Mouse (Mus musculus): Measurements from ENCODE around the gene Lrrk1.
A peak's percentile ranks its signal among the peaks of the same experiment; 100 is the strongest.

Gene Lrrk1

DNA sequence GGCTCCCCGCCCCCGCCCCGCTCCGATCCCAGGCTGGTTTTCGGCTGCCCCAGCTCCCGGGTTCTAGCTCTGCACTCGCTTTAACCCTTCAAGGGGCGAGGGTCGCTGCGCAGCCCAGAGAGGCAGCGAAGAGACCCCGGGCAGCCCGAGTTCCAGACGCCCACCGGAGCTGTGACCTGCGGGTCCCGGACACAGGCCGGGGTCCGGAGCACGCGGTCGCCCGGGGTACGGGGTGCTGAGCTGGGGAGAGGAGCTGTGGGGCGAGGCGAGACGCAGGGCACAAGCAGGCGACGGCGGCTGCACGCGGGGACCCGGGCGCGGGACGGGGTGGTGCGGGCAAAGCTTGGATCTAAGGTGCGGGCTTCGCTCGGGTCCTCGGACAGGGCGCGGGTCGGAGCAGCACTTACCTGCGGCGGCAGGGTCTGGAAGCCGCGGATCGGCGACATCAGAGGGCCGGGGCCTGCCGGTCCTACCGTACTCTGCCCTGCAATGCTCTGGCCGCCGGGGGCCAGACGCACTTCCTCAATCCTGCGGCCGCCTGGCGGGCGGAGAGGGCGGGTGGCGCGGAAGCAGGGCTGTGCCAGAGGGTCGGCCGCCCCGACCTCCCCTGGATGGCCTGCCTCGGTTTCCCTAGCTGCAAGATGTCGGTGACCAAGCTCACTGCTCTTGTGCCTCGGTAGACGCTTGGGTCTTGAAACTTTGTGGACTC lies at the start of gene Lrrk1:
TSS of gene Lrrk1 (minus strand) at position 538 of the 709 bp plus-strand sequence.
- peak; percentile 49 for DNase-seq (ENCODE audit: low read depth, low spot score)

GRCm38 (mm10) chr7:66434453-66434935 lies 46.3 kb upstream of the Lrrk1 start:
- peak; percentile 55 for DNase-seq (ENCODE audit: low read depth, low spot score)

- peak; percentile 70 for DNase-seq (ENCODE audit: low read depth, low spot score)
These were observed 39.4 kb upstream of the Lrrk1 start, which contains the start of gene Aldh1a3 for GRCm38 (mm10) chr7:66427437-66428161. Gene Aldh1a3, minus strand, starts transcription at chr7:66427517.

DNA sequence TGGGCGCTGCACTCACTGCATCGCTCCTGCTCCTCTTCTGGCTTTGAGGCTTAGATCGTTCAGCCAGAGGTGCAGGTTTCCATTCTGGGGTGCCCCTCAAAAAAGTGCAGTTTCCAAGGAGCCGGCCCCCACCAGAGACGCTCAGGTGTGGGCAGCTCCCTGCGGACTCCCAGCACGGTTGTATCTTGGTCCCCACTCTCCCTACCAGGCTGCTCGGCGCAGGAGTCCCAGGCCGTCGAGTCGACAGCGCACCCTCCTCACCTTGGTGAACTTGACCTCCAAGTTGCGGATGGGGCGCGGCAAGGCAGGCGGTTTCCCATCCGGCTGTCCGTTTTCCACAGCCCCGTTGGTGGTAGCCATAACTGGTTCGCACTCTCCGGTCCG lies 38.9 kb upstream of the Lrrk1 start:
- no peak for DNase-seq (ENCODE audit: low read depth, low spot score)

DNA sequence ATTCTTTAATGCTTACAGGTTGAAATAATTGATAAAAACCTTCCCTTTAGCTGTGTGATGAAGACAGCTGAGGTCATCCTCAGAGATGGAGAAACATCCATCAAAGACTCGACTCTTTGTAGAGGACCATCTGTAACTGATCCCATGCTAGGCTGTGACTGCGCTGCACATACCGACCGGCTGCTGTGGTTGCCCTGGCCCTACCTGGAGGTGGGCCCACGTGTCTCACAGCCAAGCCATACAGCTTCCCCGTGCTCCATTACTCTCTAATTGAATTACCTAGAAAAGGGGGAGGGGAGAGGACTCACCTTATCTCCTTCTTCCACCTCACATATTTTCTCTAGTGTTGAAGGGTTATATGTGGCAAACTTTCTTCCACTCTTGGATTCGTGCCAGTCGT lies 33.8 kb upstream of the Lrrk1 start:
- DNase-seq (ENCODE audit: low read depth, low spot score), result no peak

DNA sequence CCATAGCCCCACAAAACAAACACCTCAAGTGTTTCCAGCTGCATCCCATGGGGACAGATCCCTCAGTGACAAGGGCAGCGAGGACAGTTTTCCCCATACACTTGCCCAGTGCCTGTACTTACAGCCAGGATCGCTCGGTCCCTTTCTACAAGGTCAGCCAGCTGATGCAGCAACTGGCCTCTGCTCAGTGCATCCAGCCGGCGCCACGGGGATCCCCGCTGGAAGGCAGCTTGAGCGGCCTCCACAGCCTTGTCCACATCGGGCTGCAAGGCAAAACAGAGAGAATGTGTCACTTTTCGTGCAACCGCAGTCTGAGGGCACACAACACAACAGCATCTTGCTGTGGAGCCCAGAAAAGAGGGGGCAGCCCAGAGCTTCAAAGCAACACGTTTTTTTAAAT lies 30.8 kb upstream of the Lrrk1 start:
- DNase-seq (ENCODE audit: low read depth, low spot score), result no peak

GRCm38 (mm10) chr7:66416829-66417228 lies 28.7 kb upstream of the Lrrk1 start:
- no peak for DNase-seq (ENCODE audit: low read depth, low spot score)

DNA sequence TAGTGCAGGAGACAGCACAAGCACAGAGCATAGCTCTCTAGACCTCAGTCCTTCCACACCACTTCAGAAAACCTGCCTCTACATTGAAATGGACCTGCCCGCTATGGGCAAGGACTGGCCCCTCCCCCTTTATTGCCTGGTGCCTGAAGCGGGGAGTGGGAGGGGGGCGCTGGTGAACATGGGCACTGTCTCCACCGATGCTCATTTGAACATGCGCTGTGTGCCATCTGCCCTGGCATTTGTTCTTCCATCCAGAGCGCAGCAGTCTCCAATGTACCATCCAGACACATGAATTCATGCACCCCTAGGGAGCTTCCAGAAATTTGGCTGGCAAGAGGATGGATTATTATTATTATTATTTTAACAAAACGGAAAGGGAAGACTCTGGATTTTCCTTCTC lies 24.9 kb upstream of the Lrrk1 start:
- no peak for DNase-seq (ENCODE audit: low read depth, low spot score)

GRCm38 (mm10) chr7:66409433-66409832 lies 21.3 kb upstream of the Lrrk1 start:
- DNase-seq (ENCODE audit: low read depth, low spot score), result peak; percentile 60

GRCm38 (mm10) chr7:66406971-66407370 lies 18.8 kb upstream of the Lrrk1 start:
- no peak for DNase-seq (ENCODE audit: low read depth, low spot score)

- no peak for DNase-seq (ENCODE audit: low read depth, low spot score)
These were observed 18.0 kb upstream of the Lrrk1 start for GRCm38 (mm10) chr7:66405951-66406721.

- DNase-seq (ENCODE audit: low read depth, low spot score), result no peak
These were observed 17.4 kb upstream of the Lrrk1 start for GRCm38 (mm10) chr7:66405541-66405940.

DNA sequence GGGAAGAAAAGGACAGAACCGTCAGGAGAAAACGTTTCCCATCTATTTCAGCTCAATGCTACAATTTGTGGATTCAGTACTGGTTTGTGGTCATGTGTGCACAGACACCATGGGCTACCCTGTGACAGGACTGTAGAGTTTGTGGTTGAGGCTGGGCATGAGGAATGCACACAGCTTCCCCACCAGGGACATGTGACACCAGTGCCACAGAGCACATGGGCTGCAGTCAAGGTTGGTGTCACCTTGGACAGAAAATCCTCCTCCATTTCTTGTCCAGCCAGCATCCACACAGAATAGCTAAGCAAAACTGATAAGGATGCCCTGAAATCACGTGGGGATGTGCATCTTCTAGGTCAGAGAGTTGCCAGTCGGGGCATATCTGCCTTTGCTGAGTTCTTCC lies 16.7 kb upstream of the Lrrk1 start:
- DNase-seq (ENCODE audit: low read depth, low spot score), result no peak

- no peak for DNase-seq (ENCODE audit: low read depth, low spot score)
These were observed 16.0 kb upstream of the Lrrk1 start for GRCm38 (mm10) chr7:66404141-66404540.

DNA sequence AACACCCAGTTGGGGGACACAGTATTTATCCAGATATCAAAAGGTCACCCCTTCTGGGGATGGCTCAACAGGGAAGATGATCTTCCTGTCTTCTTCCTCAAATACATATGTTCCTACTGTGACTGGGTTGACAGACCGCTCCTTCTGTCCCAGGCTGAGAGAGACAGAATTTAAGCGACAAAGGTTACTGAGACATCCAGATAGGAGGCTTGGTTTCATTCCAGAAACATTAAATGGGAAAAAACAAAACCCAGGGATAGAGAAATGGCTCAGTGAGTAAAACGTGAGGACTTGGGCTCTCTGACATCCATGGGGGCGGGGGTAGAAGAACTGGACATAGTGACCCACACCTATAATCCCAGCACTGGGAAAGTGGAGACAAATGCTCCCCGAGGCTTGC lies 14.7 kb upstream of the Lrrk1 start:
- no peak for DNase-seq (ENCODE audit: low read depth, low spot score)

- no peak for DNase-seq (ENCODE audit: low read depth, low spot score)
These were observed 13.5 kb upstream of the Lrrk1 start for GRCm38 (mm10) chr7:66401605-66402004.

DNA sequence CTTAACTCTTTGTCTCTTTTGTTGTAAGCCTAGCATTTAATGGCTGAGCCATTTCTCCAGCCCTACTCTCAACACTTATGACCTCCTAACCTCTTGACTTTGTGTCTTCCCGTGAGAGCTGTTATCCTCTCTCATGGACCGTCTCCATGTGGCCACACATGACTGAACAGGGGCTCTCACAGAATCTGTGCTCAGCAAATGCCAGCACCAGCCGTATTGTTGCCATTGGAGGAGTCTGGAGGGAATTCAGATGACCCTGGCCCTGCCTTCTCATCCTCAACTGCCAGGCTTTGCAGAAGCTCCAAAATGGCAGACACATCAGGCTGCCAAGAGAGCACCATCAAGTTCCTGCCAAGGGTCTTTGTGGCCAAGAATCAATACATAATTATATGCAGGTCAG lies 9.1 kb upstream of the Lrrk1 start:
- DNase-seq (ENCODE audit: low read depth, low spot score), result no peak

DNA sequence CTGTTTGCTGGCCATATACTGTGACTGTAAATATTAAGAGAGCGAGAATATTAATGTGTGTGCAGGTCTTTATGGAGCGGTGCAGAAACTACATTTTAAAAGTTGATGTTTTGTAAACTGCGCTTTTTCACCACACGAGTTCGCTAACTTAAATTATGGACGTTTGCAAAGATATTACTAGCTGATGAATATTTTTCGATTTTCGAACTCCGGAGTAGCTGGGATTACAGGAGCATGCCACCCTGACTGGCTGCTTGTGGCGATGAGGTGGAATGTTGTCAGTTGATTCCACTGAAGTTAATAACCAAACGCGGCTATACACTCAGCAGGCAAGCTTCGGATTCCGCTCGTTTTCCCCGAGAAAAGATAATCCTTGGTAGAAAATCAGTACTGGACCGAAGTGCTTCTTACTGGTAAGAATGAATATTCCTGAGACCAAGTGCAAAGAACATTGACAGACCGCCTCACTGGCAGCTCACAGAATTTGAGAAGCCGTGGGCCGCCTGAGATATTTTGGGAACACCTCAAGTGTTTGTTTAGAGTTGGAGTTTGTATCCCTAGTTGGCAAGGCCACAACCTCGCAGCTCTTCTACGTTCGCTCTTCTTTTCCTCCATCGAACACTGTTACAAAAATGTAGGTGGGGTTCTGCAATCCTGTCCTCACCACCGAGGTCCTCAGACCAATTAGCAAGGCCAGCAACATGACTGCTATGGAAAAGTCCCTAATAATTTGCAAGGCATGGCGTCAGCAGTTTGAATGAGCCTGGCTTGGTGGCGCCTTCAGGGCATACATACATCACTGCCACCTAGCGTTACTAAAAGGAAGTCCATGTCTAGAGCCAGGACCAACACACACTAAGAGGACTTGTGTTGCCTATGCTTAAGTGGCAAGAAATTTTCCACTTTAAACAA lies 727 bp upstream of the Lrrk1 start:
- peak; percentile 72 for DNase-seq (ENCODE audit: low read depth, low spot score)

DNA sequence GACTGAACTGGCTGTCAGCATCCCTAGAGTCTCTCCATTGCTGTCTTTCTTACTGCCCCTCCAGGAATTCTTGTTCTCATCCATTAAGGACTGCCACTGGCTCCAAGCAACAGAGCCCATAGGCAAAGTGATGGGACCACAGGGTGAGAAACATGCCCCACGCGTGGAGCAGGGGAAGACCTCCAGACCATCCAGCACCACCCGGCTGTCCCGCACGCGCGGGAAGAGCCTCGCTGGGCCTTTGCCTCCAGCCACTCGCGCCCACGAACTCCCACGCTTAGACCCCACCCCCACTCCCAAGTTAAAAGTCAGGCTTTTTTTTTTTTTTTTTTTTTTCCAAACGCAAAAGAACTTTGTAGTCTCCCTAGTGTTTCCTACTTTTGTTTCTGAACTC lies 734 bp downstream of the Lrrk1 start:
- peak; percentile 42 for DNase-seq (ENCODE audit: low read depth, low spot score)

DNA sequence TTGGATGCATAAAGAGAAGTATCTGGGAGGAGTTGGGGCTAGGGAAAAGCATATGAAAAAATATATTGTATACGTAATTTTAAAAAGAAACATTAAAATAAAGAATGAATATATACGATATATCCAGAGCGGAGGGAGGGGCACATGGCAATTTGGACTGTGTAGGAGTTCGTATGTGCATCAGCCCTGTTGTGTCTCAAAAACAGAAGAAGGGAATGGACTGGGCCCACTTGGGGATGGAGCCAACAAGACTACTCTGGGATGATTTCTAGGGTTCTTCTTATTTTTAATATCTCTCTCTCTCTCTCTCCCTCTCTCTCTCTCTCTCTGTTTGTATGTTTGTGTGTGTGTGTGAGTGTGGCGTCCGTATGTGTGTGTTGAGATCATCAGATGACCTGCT lies 1.7 kb downstream of the Lrrk1 start:
- no peak for DNase-seq (ENCODE audit: low read depth, low spot score)

DNA sequence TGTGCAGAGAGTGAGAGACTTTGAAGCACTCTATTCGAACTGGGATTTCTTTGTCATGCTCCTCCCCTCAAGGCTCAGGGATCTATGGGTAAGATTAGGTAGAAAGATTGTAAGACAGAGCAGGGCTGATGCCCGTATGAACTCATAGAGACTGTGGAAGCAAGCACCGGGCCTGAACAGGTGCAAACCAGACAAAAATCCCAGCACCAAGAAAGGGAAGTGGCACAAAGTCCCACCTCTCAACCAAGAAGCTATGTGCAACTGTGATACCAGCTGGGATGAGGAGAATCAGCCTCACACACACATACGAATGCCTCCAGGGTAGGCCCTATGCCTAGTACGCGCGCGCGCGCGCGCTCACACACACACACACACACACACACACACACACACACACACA lies 2.3 kb downstream of the Lrrk1 start:
- no peak for DNase-seq (ENCODE audit: low read depth, low spot score)
